Mouse (Mus musculus) CH12.LX (cell line): ENCODE measurements around the gene Gng3.

Experiments used
- CTCF ChIP-seq, 2 experiments: IDR thresholded peaks in 1 of 2; conservative IDR thresholded peaks in 1 of 2; 2 replicates each; pipeline ENCODE4 v1.5.1; 2011 to 2012; ENCODE audit warnings: low read depth in 2 of 2, low read length in 2 of 2, improper control_type of control experiment in 1 of 2, inconsistent platforms in 1 of 2, mild to moderate bottlenecking in 1 of 2, moderate library complexity in 1 of 2
- EP300 ChIP-seq: IDR thresholded peaks from 2 replicates; pipeline ENCODE4 v1.6.1; 2011; ENCODE audit warnings: low read length, improper control_type of control experiment
- HCFC1 ChIP-seq: IDR thresholded peaks from 2 replicates; pipeline ENCODE4 v1.6.1; 2012; ENCODE audit warnings: low read depth, mild to moderate bottlenecking, inconsistent platforms, low read length, improper control_type of control experiment
- MEF2A ChIP-seq: IDR thresholded peaks from 2 replicates; pipeline ENCODE4 v1.6.1; 2014; ENCODE audit warnings: low read depth, mild to moderate bottlenecking, inconsistent platforms, low read length, improper control_type of control experiment, borderline replicate concordance
- POLR2A ChIP-seq: IDR thresholded peaks from 2 replicates; pipeline ENCODE4 v1.6.1; 2011; ENCODE audit warnings: low read depth, mild to moderate bottlenecking, improper control_type of control experiment, low read length
- RCOR1 ChIP-seq: conservative IDR thresholded peaks from 2 replicates; pipeline ENCODE4 v1.6.1; 2012; ENCODE audit warnings: low read depth, mild to moderate bottlenecking, inconsistent platforms, low read length, improper control_type of control experiment
- TBP ChIP-seq: conservative IDR thresholded peaks from 2 replicates; pipeline ENCODE4 v1.6.1; 2011; ENCODE audit warnings: low read depth, low read length, improper control_type of control experiment
- USF1 ChIP-seq: IDR thresholded peaks from 2 replicates; pipeline ENCODE4 v1.6.1; 2014; ENCODE audit warnings: low read depth, mild to moderate bottlenecking, inconsistent platforms, low read length, improper control_type of control experiment
- ZC3H11A ChIP-seq: IDR thresholded peaks from 2 replicates; pipeline ENCODE4 v1.6.1; 2012; ENCODE audit warnings: low read depth, mild to moderate bottlenecking, inconsistent platforms, low read length, improper control_type of control experiment

DNA sequence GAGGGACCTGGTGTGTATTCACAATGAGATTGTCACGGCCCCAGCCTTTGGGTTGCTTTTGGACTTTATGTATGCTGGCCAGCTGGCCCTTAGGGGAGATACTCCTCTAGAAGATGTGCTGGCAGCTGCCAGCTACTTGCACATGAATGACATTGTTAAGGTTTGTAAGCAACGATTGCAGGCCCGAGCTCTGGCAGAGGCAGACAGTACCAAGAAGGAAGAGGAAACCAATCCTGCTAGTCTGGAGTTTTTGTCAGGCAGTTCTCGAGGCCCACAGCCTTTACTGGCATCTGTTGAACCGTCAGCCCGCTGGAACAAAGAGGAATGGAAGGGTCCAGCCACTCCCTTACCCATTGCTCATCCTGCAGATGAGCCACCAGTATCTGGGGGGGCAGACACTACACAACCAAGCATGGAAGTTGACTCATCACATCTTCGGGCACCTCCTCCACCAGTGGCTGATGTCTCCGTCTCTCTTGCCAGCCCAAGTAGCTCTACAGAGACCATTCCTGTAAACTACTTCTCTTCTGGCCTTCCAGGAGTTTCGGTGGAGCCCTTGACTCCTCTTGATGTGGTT is 35.7 kb downstream of the Gng3 start:
- no peak for TF ChIP-seq POLR2A
- no peak for TF ChIP-seq HCFC1
- no peak for TF ChIP-seq MEF2A
- no peak for TF ChIP-seq EP300
- TF ChIP-seq RCOR1, result no peak
- no peak for TF ChIP-seq CTCF (conservative IDR thresholded peaks at IDR 0.05 in 1 of 2, IDR thresholded peaks at IDR 0.05 in 1 of 2; ENCODE audit: low read depth in 2 of 2, low read length in 2 of 2)
- TF ChIP-seq ZC3H11A, result no peak
- no peak for TF ChIP-seq USF1
- TF ChIP-seq TBP, result no peak
